Mouse (Mus musculus) neural tube, embryonic 13.5 days (tissue): ENCODE results near the gene Gm49396. TPM values are rescaled to one million over a fixed set of nuclear protein-coding genes. Genes with fewer than 3 reads are reported as not detected.

Experiments
- ATAC-seq: fragments of 200-750 bp; cut with Nextera tagmentation; 2 replicates; pipeline ENCODE4 v1.8.0; 2017; ENCODE audit warnings: low read depth, mild to moderate bottlenecking, moderate TSS enrichment, moderate library complexity
- H3K27ac ChIP-seq: fragments of 300-500 bp; sonication (generic); replicated peaks from 2 replicates; pipeline ENCODE4 v1.5.1; 2015; ENCODE audit warnings: moderate library complexity, mild to moderate bottlenecking, inconsistent platforms
- H3K27me3 ChIP-seq: fragments of 300-500 bp; sonication (generic); 2 replicates; pipeline ENCODE4 v1.6.1; 2015; ENCODE audit warnings: mild to moderate bottlenecking, inconsistent platforms
- H3K36me3 ChIP-seq: fragments of 300-500 bp; sonication (generic); 2 replicates; pipeline ENCODE4 v1.6.1; 2015; ENCODE audit warnings: mild to moderate bottlenecking, inconsistent platforms
- H3K4me1 ChIP-seq: fragments of 300-500 bp; sonication (generic); replicated peaks from 2 replicates; pipeline ENCODE4 v1.6.1; 2015; ENCODE audit warnings: inconsistent platforms
- H3K4me2 ChIP-seq: fragments of 300-500 bp; sonication (generic); 2 replicates; pipeline ENCODE4 v1.6.1; 2015; ENCODE audit warnings: inconsistent platforms, mild to moderate bottlenecking, moderate library complexity
- H3K4me3 ChIP-seq: fragments of 300-500 bp; sonication (generic); 2 replicates; pipeline ENCODE4 v1.5.1; 2015; ENCODE audit warnings: mild to moderate bottlenecking, inconsistent platforms
- H3K9ac ChIP-seq: fragments of 300-500 bp; sonication (generic); 2 replicates; pipeline ENCODE4 v1.6.1; 2015; ENCODE audit warnings: moderate library complexity, mild to moderate bottlenecking, inconsistent platforms
- H3K9me3 ChIP-seq: fragments of 300-500 bp; sonication (generic); 2 replicates; pipeline ENCODE4 v1.6.1; 2016; ENCODE audit warnings: inconsistent platforms
- WGBS: fragments of 180-500 bp; shearing (Covaris S2); methylation state at CpG from one replicate; pipeline ENCODE4 v1.1.7; 2015; 5-methylcytosine and 5-hydroxymethylcytosine counted together
- polyA plus RNA-seq: library from polyadenylated mRNA; unstranded; fragments of >200 nt; fragmentation: Nextera tagmentation; extraction: Ambion mirVana; gene quantifications from 2 replicates; pipeline ENCODE4 v1.2.1, GENCODE M21; 2015

Gene Gm49396
- polyA plus RNA-seq, 1 experiment from 2014 or later = 14.5 TPM

- WGBS = 3% methylated on average over 26 of the region's 26 CpGs
- peaks cover 35% of the 10 kb centered on the region for H3K36me3 ChIP-seq
- H3K27ac ChIP-seq = peak overlapping the region; percentile 92
- peaks cover 44% of the 10 kb centered on the region for H3K4me1 ChIP-seq
- H3K4me3 ChIP-seq = peak overlapping the region; percentile 72
- ATAC-seq = peak; percentile 60
- peak overlapping the region; percentile 72 for H3K4me2 ChIP-seq
- no peaks in the 10 kb centered on the region for H3K9me3 ChIP-seq
- H3K27me3 ChIP-seq = no peaks in the 10 kb centered on the region
- H3K9ac ChIP-seq = peak overlapping the region; percentile 95
Measured at GRCm38 (mm10) chr7:30533941-30534632, 29.1 kb upstream of the Gm49396 start.

DNA sequence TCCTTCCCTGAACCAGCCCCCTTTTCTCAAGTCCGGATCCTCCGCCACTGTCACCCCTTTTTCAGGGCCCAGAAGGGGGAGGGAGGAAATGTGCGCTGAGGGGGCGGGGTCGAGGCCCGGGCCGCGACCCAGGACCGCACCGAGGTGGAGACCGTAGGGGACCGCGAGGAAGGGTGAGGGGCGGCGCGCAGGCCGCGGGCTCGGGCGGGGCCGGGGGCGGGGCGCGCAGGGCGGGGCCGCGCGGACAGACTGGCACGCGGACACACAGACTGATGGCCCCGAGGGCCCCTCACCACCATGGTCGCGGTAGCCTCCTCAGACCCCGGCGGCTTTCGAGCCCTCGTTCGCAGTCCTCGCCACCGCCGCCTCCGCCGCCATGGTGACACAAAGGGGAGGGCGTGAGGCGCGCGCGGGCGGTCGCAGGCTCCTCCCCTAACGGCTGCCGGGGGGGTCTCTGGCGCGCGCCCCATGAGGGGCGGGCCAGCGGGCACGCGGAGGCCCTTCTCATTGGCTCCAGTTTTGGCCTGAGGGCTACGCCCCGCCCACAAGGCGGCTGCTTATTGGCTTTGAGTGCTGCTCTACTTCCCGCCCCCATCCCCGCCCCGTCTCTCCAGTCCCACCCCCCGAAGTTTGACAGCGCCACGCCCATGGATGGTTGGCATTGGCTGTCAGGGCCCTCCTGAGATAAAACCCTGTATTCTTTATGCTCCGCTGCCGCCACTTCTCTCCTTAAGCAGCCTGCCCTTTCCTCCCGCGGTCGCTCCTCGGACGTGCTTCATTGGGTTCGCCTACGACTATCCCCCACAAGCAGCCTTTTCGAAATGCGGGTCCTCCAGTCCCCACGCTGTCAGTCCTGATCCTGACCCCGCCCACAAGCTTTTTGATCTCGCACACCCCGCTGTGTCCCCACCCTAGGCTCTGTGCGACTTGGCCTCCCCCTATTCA lies 28.2 kb upstream of the Gm49396 start, which contains the start of gene Arhgap33:
Arhgap33 (minus strand) TSS at position 428 of the 945 bp plus-strand sequence.
- peak; percentile 91 for ATAC-seq
- Histone ChIP-seq H3K27me3 (no peaks in the 10 kb centered on the region), H3K27ac (peak within 1 kb of the TSS; percentile 92), H3K4me3 (peak within 1 kb of the TSS; percentile 72), H3K36me3 (peaks cover 35% of the 10 kb centered on the region), H3K4me2 (peak within 1 kb of the TSS; percentile 72), H3K9ac (peak within 1 kb of the TSS; percentile 95), H3K4me1 (peaks cover 44% of the 10 kb centered on the region), H3K9me3 (no peaks in the 10 kb centered on the region)
- WGBS = under 1% methylated on average over 83 of the region's 84 CpGs

- 90% methylated on average over 7 of the region's 7 CpGs for WGBS
- Histone ChIP-seq H3K27ac (no peak overlapping the region), H3K9me3 (no peaks in the 10 kb centered on the region), H3K4me1 (peaks cover 5% of the 10 kb centered on the region), H3K4me2 (no peak overlapping the region), H3K36me3 (peaks cover 32% of the 10 kb centered on the region), H3K9ac (no peak overlapping the region), H3K4me3 (no peak overlapping the region), H3K27me3 (no peaks in the 10 kb centered on the region)
- no peak for ATAC-seq
Measured at GRCm38 (mm10) chr7:30540572-30540971, 22.6 kb upstream of the Gm49396 start.

GRCm38 (mm10) chr7:30544327-30544726 lies 18.8 kb upstream of the Gm49396 start:
- H3K9me3 ChIP-seq = no peaks in the 10 kb centered on the region
- WGBS = 88% methylated on average over 2 of the region's 2 CpGs
- no peak overlapping the region for H3K9ac ChIP-seq
- no peak overlapping the region for H3K4me2 ChIP-seq
- no peaks in the 10 kb centered on the region for H3K4me1 ChIP-seq
- no peaks in the 10 kb centered on the region for H3K27me3 ChIP-seq
- H3K27ac ChIP-seq = no peak overlapping the region
- peaks cover 50% of the 10 kb centered on the region for H3K36me3 ChIP-seq
- H3K4me3 ChIP-seq = no peak overlapping the region
- ATAC-seq = no peak

DNA sequence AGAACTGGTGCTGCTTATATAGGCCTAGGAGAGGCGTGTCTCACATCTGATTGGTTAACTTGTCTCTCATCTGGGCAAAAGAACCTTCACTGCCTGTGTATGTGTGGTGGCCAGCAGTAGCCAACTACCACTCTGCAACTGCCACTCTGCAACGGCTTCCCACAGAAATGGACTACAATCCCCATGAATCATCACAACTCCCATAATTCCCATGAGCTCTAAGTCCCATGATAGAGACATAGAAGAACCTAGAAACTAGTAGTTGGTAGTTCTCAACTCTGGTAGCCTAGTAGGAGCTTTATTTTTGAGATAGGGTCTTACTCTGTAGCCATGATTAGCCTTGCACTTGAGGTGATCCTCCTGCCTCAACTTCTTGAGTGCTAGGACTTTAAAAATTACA lies 13.3 kb upstream of the Gm49396 start:
- H3K9me3 ChIP-seq = no peaks in the 10 kb centered on the region
- 97% methylated on average over 2 of the region's 2 CpGs for WGBS
- peaks cover 9% of the 10 kb centered on the region; the same call in 1 of the 2 replicates for H3K27me3 ChIP-seq
- H3K4me3 ChIP-seq = no peak overlapping the region
- H3K4me1 ChIP-seq = peaks cover 18% of the 10 kb centered on the region
- H3K27ac ChIP-seq = no peak overlapping the region
- peaks cover 33% of the 10 kb centered on the region for H3K36me3 ChIP-seq
- no peak overlapping the region for H3K9ac ChIP-seq
- H3K4me2 ChIP-seq = no peak overlapping the region
- no peak for ATAC-seq

DNA sequence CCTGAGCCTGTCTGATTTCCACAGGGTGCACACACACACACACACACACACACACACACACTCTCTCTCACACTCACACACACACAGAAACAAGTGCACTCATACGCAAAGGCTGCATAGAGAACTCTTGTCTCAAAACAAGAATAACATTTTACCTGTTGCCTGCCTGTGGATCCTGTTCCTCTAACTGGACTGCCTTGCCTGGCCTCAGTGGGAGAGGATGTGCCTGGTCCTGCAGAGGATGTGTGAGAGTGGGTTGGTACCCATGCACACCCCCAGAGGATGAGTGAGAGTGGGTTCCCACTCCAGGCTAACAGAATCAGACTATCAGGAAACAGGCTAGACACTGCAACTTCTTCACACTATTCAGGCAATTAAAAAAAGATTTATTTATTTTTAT lies 12.5 kb upstream of the Gm49396 start:
- H3K4me3 ChIP-seq = no peak overlapping the region
- no peak overlapping the region for H3K9ac ChIP-seq
- peaks cover 9% of the 10 kb centered on the region; the same call in 1 of the 2 replicates for H3K27me3 ChIP-seq
- H3K27ac ChIP-seq = no peak overlapping the region
- whole genome bisulfite sequencing = 100% methylated on average over 1 of the region's 1 CpGs
- H3K9me3 ChIP-seq = no peaks in the 10 kb centered on the region
- ATAC-seq = no peak
- H3K4me2 ChIP-seq = no peak overlapping the region
- H3K4me1 ChIP-seq = peaks cover 18% of the 10 kb centered on the region
- H3K36me3 ChIP-seq = peaks cover 37% of the 10 kb centered on the region

GRCm38 (mm10) chr7:30551445-30552101 lies 11.6 kb upstream of the Gm49396 start:
- H3K36me3 ChIP-seq = peaks cover 38% of the 10 kb centered on the region
- WGBS = 5% methylated on average over 10 of the region's 10 CpGs
- peak overlapping the region; percentile 93 for H3K27ac ChIP-seq
- H3K9ac ChIP-seq = peak overlapping the region; percentile 72
- H3K4me2 ChIP-seq = peak overlapping the region; percentile 87
- H3K27me3 ChIP-seq = peaks cover 9% of the 10 kb centered on the region; the same call in 1 of the 2 replicates
- H3K4me3 ChIP-seq = peak overlapping the region; percentile 64
- ATAC-seq = peak; percentile 70
- no peaks in the 10 kb centered on the region for H3K9me3 ChIP-seq
- peaks cover 18% of the 10 kb centered on the region for H3K4me1 ChIP-seq

- Histone ChIP-seq H3K27ac (peak within 1 kb of the TSS; percentile 93), H3K36me3 (peaks cover 46% of the 10 kb centered on the region), H3K4me2 (peak within 1 kb of the TSS; percentile 87), H3K27me3 (peaks cover 9% of the 10 kb centered on the region; the same call in 1 of the 2 replicates), H3K9me3 (no peaks in the 10 kb centered on the region), H3K9ac (peak within 1 kb of the TSS; percentile 72), H3K4me1 (peaks cover 18% of the 10 kb centered on the region), H3K4me3 (peak within 1 kb of the TSS; percentile 64)
- WGBS = under 1% methylated on average over 44 of the region's 44 CpGs
- peak; percentile 96 for ATAC-seq
Measured at GRCm38 (mm10) chr7:30552102-30553020, 10.8 kb upstream of the Gm49396 start, which contains the start of the genes Hspb6 and Proser3. TSS of gene Hspb6 (plus strand) at chr7:30552178. TSS of gene Proser3 (minus strand) at chr7:30552299.

GRCm38 (mm10) chr7:30553021-30553589 lies 10.0 kb upstream of the Gm49396 start:
- Histone ChIP-seq H3K27ac (peak overlapping the region; percentile 93), H3K4me3 (peak overlapping the region; percentile 64), H3K27me3 (peaks cover 9% of the 10 kb centered on the region; the same call in 1 of the 2 replicates), H3K9ac (peak overlapping the region; percentile 70), H3K4me1 (peaks cover 23% of the 10 kb centered on the region), H3K9me3 (no peaks in the 10 kb centered on the region), H3K36me3 (peaks cover 48% of the 10 kb centered on the region), H3K4me2 (peak overlapping the region; percentile 87)
- no peak for ATAC-seq
- WGBS = 8% methylated on average over 23 of the region's 23 CpGs

DNA sequence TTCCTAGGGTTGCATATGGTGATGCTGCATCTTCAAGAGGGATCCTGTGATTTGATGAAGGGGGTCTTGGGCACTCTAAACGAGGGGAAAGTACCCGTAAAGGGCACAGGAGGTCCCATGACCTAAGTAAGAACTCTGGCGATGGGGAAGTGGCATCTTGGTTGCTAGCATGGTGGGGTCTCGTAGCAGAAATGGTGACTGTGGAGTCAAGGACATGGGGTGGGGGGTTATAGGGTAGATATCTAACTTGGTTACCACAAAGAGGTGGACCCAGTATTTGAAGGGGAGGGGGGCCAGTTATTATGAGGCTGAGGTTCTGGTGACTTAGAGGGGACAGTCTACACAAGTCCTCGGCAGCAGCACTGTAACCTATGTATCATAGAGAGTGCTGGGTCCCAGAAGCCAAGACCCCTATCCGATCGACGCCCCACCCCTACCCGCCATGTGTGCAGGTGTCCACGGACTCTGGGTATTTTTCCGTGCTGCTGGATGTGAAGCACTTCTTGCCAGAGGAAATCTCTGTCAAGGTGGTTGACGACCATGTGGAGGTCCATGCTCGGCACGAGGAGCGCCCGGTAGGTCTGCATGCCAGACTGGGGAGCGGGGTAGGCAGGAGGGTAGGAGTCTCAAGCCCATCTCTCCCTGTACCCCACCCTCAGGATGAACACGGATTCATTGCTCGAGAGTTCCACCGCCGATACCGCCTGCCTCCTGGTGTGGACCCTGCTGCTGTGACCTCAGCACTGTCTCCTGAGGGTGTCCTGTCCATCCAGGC lies 9.1 kb upstream of the Gm49396 start:
- Histone ChIP-seq H3K9ac (peak overlapping the region; percentile 70), H3K36me3 (peaks cover 41% of the 10 kb centered on the region), H3K4me1 (peaks cover 32% of the 10 kb centered on the region), H3K4me2 (peak overlapping the region; percentile 87), H3K27me3 (peaks cover 9% of the 10 kb centered on the region; the same call in 1 of the 2 replicates), H3K4me3 (peak overlapping the region; percentile 64; the same call in 1 of the 2 replicates), H3K27ac (no peak overlapping the region), H3K9me3 (no peaks in the 10 kb centered on the region)
- WGBS = 85% methylated on average over 22 of the region's 22 CpGs
- no peak for ATAC-seq
